Comparison of ENCODE assay signal across 10 mouse cellular contexts in the genomic region with DNA sequence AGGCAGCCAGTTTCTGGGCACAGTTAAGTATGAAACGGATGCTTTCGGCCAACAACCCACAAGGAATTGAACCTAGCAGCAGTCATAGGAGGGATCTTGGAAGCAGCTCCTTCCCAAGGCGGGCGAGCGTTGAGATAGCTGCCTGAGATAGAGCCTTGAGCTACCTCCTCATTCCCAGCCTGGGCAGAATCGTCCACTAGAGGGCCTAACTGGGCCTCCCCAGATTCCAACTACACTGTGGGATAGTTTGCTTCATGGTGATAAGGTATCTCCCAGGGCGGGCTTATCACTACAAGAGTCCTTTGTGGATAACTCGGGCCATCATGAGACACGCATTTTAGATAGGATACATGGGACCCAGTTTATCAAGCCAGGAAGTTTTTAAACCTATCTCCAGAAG. TPM values are rescaled to one million over a fixed set of nuclear protein-coding genes. Genes with fewer than 3 reads are reported as not detected.
A peak's percentile ranks its signal among the peaks of the same experiment; 100 is the strongest.
DNase-seq lines count a peak whose midpoint lies in the region; ATAC-seq and TF ChIP-seq lines count a peak whose summit lies in the region.
"Had no signal": no experiment of that assay in that cellular context is flagged by ENCODE, and none has a peak within 500 bp of the region (broad histone marks: within the 10 kb centered on the region; RNA-seq: fewer than 3 reads in every experiment).

No protein-coding gene starts in this region.

- peak; percentile 48; the same call in 1 of the 2 replicates for TF ChIP-seq CTCF in liver, adult 2 months (IDR thresholded peaks at IDR 0.05; ENCODE audit: low read depth, low read length)

- WGBS in hindbrain, embryonic 11.5 days, result 76% methylated on average over 9 of the region's 9 CpGs
- 73% methylated on average over 9 of the region's 9 CpGs for WGBS in hindbrain, embryonic 12.5 days
- WGBS in liver, adult 2 months, result 69% methylated on average over 9 of the region's 9 CpGs

- no peak overlapping the region for H3K9ac ChIP-seq in hindbrain, embryonic 11.5 days (ENCODE audit: low read depth, low read length)
- no peak overlapping the region for H3K9ac ChIP-seq in hindbrain, embryonic 12.5 days
- H3K9ac ChIP-seq in liver, adult 2 months (ENCODE audit: low read depth, low read length), result no peak overlapping the region

- H3K9me3 ChIP-seq in hindbrain, embryonic 11.5 days (ENCODE audit: control insufficient read depth, low read length), result no peaks in the 10 kb centered on the region
- H3K9me3 ChIP-seq in hindbrain, embryonic 12.5 days (replicated peaks), result 0 out of 2 replicates have a peak, but pooled peaks cover 3% of the 10 kb centered on the region

- no peak overlapping the region for H3K4me3 ChIP-seq in hindbrain, embryonic 11.5 days (ENCODE audit: low read depth, low read length)
- no peak overlapping the region for H3K4me3 ChIP-seq in hindbrain, embryonic 12.5 days
- H3K4me3 ChIP-seq in liver, adult 2 months (ENCODE audit: insufficient read depth, low read depth, low read length), result no peak overlapping the region

- peak; percentile 13 for DNase-seq in hindbrain, embryonic 11.5 days (ENCODE audit: low spot score)
- DNase-seq in ovary, adult 18-20 months (ENCODE audit: low spot score), result peak; percentile 5
- no peak for DNase-seq in ovary, postnatal 10 days (ENCODE audit: low spot score)
- DNase-seq in adrenal gland, postnatal 14 days, result peak; percentile 59
- DNase-seq in liver, adult 2 months (ENCODE audit: extremely low read depth, low read depth, low spot score), result peak; percentile 8
- DNase-seq in spleen, postnatal 10 days (ENCODE audit: low spot score in 2 of 2), result no peak
- DNase-seq: cerebellum, adult 11 months; midbrain, embryonic 14.5 days had no signal

- no peak for TF ChIP-seq POLR2A in liver, adult 2 months (IDR thresholded peaks at IDR 0.05; ENCODE audit: extremely low read depth, insufficient read depth, low read length)

- no peaks in the 10 kb centered on the region for H3K4me1 ChIP-seq in hindbrain, embryonic 11.5 days (replicated peaks; ENCODE audit: control insufficient read depth, insufficient read depth, low read length)
- 0 out of 2 replicates have a peak, but pooled peaks cover 2% of the 10 kb centered on the region for H3K4me1 ChIP-seq in hindbrain, embryonic 12.5 days
- H3K4me1 ChIP-seq in liver, adult 2 months (ENCODE audit: control insufficient read depth, insufficient read depth, low read length), result no peaks in the 10 kb centered on the region

- H3K27ac ChIP-seq in hindbrain, embryonic 11.5 days (ENCODE audit: low read depth, low read length), result no peak overlapping the region
- H3K27ac ChIP-seq in hindbrain, embryonic 12.5 days, result no peak overlapping the region
- no peak overlapping the region for H3K27ac ChIP-seq in liver, adult 2 months (replicated peaks; ENCODE audit: insufficient read depth, low read depth, low read length)

- no peaks in the 10 kb centered on the region for H3K27me3 ChIP-seq in hindbrain, embryonic 11.5 days (ENCODE audit: control insufficient read depth, insufficient read depth, low read length)
- H3K27me3 ChIP-seq in hindbrain, embryonic 12.5 days, result no peaks in the 10 kb centered on the region
- no peaks in the 10 kb centered on the region for H3K27me3 ChIP-seq in liver, adult 2 months (ENCODE audit: control insufficient read depth, insufficient read depth, low read length)

- H3K79me2 ChIP-seq in liver, adult 2 months (ENCODE audit: control insufficient read depth, insufficient read depth, low read length), result no peaks in the 10 kb centered on the region

- ATAC-seq in hindbrain, embryonic 11.5 days (ENCODE audit: low FRiP score), result no peak
- no peak for ATAC-seq in hindbrain, embryonic 12.5 days (ENCODE audit: low FRiP score)
- no peak for ATAC-seq in erythroid progenitor cell, adult 5-6 weeks (replicated peaks; ENCODE audit: low FRiP score, poor library complexity, severe bottlenecking)

- no peaks in the 10 kb centered on the region for H3K36me3 ChIP-seq in hindbrain, embryonic 11.5 days (ENCODE audit: control insufficient read depth, insufficient read depth, low read length)
- no peaks in the 10 kb centered on the region for H3K36me3 ChIP-seq in hindbrain, embryonic 12.5 days
- no peaks in the 10 kb centered on the region for H3K36me3 ChIP-seq in liver, adult 2 months (ENCODE audit: control insufficient read depth, insufficient read depth, low read length)

- no peak overlapping the region for H3K4me2 ChIP-seq in hindbrain, embryonic 11.5 days (replicated peaks; ENCODE audit: low read depth, low read length)
- H3K4me2 ChIP-seq in hindbrain, embryonic 12.5 days (replicated peaks), result no peak overlapping the region

RNA-seq across cellular contexts. Expression of a gene that starts 35.9 kb away (rescaled TPM):
- 120 and 132 TPM in 2 replicates for polyA plus RNA-seq in hindbrain, embryonic 11.5 days (2014; fragmentation: Nextera tagmentation; extraction: Ambion mirVana)
- polyA plus RNA-seq in hindbrain, embryonic 12.5 days (2016; fragmentation: Nextera tagmentation; extraction: Ambion mirVana), result 89.0 and 90.2 TPM in 2 replicates
- total RNA-seq in adrenal gland, postnatal 14 days (2021), result 70.5 and 77.0 TPM in 2 replicates
- total RNA-seq in liver, adult 2 months (2014; rRNA removed), result 32.4 TPM in 2 replicates
- polyA plus RNA-seq in liver, adult 2 months (2012; rRNA removed), result 8.1 and 8.6 TPM in 2 replicates
- 38.1 and 38.2 TPM in 2 replicates for total RNA-seq in erythroid progenitor cell, adult 5-6 weeks (2015; ENCODE audit: low replicate concordance)
- total RNA-seq in erythroid progenitor cell, adult 5-6 weeks (2017; ENCODE audit: low replicate concordance), result 43.8 and 46.9 TPM in 2 replicates

Comparison
In these comparisons a context has a peak if more than half of its experiments do, and no peak if none do; other contexts are left out.
1. DNase-seq: peak in hindbrain, embryonic 11.5 days (single experiment), ovary, adult 18-20 months (single experiment), adrenal gland, postnatal 14 days (single experiment) and liver, adult 2 months (single experiment); none in ovary, postnatal 10 days (single experiment) and spleen, postnatal 10 days (0 of 2).